Mouse (Mus musculus) megakaryocyte progenitor cell, adult 5-6 weeks (primary cell): Measurements from ENCODE around the gene Dnm3. TPM values are rescaled to one million over a fixed set of nuclear protein-coding genes. Genes with fewer than 3 reads are reported as not detected.

ENCODE experiments used
- ATAC-seq: replicated peaks from 2 replicates; pipeline ENCODE4 v1.8.0; 2016; ENCODE audit warnings: mild to moderate bottlenecking, moderate TSS enrichment, inconsistent platforms; ENCODE audit not compliant: poor library complexity
- total RNA-seq, 2 experiments: library from RNA; stranded (forward) in 1 of 2; stranded (reverse) in 1 of 2; fragments of 157-497, 149-512 nt in 1 of 2; fragments of 200-1000 nt in 1 of 2; gene quantifications; 2 replicates each; pipeline versions ENCODE4 v1.2.3 to v1.2.4; 2015 to 2017

Dnm3 gene
- total RNA-seq, 2 experiments from 2014 or later: not detected

DNA sequence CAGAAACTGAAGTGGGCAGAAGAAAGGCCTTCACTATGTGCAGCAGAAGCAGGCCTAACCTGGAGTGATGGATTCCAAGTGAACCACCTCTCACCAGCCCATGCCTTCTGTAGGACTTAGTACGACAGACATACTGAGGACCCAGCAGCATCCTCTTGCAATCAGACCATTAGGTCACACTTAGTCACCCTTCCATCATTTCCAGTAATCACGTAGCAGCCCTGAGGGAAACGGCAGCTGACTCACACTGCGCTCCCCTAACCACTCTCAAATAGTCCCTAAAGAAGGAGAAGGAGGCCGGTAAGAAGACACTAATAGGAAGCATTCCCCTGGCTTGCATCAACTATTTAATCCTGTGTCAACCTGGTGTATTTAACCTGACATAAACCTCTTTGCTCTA, 262.1 kb downstream of the Dnm3 start:
- no peak for ATAC-seq

DNA sequence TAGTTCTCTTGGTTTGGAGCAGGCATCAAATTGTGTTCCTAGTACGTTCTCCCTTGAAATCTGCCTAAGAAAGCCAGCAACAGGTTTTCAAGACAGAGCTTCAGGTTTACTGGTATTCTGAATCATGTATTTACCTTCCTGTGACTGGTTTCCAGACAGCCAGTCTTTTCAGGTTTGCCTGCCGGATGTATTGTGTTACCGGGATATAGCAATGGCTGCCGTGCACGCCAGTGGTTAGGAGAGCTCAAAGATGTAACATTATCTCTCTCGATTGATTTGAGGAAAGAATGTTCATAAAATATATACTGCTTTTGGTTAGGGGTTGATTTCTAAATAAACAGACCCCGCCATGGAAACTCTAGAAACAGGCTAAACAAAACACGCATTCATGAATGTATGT, 264.8 kb downstream of the Dnm3 start:
- ATAC-seq: no peak

DNA sequence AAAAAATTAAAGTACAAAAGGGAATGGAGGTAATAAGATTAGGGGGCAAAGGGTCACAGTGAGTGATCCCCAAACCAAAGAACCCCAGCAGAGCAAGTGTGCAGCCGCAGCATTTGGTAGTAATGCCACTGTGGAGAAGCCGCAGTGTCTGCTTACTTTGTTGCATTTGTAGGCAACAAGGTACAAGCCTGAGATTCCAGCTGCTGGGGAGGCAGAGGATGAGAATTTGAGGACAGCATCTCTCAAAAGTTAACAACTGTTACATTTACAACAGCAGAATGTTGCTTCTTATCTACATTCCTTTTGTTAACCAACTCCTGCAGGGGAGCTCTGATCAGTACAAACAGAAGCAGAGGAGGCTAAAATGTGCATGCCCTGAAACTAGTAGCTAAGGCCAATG, 267.3 kb downstream of the Dnm3 start:
- ATAC-seq: no peak

DNA sequence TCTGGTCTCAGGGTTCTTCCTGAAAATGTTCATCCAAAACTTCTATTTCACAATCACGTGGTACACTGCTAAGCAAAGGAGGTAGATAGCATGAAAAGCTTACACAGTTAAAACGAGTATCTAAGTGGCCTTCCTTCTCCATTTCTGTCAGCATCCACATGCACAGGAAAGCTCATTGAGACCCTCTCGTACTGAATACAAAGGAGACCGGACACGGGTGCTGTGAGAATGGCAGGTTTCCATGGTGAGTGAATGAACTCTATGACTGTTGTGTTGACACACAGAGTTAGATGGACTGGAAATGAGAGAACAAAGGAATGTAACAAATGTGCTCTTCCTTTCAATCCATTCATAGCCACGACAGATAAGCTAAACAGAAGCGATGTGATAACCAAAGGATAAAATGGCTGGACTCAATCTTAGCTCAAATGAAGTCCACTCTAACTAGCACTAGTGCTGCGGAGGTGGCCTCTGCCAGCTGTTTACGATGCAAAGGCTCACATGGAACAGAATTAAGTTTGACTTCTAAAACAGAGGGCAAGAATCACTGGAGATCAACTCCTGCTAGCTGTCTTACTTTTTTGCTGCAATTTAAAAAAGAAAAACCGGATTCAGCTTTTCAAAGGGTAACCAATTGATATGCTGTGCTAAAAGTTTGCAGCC, 268.2 kb downstream of the Dnm3 start:
- ATAC-seq: no peak

DNA sequence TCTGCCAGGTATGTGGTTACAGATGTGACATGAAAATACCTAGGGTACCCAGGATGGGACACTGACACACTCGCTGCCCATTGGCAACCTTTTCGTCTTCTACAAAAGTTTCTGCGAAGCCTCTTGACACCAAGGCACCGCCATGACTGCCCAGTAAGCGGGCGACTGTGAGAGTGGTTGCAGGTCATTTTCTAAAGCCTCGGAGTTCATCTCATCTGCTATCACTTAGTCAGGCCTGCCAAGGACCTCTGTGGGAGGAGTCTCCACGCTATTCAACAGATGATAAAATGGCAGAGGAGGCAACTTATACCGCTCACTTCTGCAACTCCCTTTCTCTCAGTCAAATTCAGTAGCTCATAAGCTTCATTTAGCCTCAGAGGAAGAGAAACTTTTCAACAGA, 268.8 kb downstream of the Dnm3 start:
- ATAC-seq: no peak

DNA sequence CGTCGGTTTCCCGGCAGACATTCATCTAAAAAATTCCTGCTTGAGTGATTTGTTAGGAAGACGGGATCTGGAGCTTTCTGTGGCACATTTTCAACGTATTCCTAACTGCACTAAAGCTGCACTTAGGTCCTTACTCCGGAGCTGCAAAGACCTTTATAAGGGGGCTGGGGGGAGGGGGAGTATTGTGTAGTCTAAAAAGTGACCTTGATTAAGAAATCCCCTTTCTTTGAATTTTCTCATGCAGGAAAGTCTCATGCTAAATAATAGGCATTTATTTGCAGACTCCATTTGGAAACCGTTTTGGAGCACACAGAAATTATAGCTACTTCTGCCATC, 270.2 kb downstream of the Dnm3 start:
- no peak for ATAC-seq

DNA sequence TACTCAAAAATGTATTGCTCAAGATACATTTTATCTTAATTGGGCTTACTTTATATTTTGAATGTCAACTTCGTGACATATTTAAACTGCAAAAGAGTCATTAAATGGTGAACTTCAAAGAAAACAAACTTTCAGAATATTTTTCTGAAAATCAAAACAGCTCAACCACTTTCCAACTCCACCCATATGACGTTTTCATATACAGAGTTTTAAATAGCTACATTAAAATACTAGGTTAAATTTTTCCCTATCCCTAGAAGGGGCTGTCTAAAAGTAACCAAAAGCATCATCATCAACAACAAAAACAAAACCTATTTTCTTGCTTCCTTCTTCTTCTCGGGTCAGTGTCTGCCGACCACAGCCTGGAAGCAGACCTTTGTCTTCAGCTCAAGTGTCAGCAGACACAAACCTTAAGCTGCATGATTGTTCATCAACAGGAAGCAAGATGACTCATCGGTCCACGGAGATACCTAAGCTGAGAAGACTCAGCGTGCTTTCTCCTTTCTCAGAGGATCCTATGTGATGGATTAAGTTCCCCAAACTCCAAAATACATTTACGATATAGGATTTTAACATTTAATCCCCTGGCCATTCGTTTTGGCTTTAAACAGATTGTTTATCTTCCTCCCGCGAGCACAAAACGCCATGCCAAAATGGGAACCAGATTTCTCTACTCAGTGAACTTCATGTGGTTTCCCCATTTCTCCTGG, 270.7 kb downstream of the Dnm3 start:
- ATAC-seq: peak; percentile 86

DNA sequence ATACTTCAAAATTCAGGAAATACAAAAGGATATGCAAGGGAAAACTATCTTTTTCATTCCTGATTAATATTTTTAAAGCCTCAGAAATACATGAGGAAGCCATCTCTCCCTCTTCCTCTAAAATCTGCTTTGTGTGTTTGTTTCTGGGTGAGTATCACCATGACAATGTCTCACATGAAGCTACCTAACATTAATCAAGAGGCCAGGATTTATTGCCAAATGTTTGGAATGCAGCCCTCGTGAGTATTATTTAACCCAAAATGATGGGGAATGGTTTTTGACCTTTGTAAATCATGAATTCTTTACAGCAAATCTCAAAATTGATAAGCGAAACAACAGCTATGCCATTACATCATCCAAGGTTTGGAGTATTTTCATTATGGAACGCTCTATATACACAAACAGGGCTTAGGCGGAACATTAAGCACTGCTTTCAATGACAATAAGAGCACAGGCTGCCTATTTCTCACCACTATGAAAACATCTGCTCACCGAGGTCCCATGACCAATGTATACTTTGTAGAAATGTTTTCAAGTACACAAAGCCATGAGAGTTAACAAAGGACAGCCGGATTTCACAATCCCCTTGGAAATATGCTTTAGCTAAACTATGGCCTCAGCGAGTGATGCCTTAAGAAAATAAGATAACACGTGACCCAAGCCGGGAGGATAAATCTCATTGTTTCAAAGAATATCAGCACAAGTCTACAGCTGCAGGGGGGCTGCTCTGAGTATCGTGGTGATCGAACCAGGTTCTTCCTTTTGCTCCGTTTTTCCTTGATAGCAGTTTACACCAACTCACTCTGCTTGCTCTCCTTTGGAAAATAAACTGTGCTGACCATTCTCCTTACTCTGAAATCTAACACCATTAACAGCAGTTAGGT, 275.1 kb downstream of the Dnm3 start:
- no peak for ATAC-seq

DNA sequence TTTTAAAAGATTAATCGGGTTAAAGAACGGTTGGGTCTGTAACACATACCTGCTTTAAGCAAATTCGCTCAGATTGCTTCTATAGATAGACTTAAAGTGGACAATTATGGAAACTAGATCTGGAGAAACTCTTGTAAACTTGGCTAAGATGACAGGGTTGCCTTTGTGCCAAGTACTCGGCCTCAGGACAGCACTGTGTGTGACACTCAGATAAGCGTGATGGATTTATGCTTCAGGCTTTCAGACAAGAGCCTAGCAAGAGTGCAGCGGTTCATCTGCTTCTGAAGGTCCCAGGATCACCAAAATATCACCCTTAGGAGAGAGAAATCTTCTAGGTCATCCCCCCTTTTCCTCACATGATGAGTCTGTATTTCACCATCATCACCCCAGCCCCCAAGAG, 277.4 kb downstream of the Dnm3 start:
- ATAC-seq: no peak

DNA sequence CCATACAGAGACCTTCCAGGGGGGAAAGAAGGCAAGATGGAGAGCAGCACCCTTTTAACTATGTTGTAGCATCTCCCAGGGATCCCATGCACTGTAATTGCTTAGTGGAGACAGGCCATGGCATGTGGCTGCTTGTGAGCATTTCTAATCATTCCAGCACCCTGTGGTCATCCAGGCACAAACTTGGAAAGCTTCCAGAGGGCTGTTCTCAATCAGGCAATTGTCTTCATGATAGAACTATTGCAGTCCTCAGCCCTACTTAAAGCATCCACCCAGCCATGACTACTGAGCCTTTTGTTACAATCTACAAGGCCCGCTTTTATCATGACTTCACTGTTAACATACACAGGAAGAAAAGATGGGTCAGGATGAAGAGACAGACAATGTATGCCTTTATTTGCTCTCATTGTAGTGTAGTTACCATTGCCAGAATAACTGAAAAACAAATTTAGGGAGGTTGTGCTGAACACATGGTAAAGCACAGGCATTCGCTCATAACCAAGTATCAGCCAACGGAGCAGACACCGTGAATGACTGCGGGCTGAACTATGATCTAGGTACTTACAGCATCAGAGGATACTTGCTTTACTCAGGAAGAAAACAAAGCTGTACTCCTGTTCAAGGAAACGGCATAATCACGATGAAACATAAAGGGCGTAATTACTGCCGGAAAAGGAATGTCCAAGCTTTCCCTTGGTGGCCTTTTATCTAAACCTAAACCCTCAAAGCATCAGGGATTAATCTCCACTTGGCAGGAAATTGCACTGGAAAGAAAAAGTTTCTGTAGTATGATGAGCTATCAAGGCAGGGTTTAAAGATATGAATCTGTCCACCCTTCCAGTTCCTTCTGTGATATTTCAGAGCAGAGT, 280.8 kb downstream of the Dnm3 start:
- no peak for ATAC-seq

DNA sequence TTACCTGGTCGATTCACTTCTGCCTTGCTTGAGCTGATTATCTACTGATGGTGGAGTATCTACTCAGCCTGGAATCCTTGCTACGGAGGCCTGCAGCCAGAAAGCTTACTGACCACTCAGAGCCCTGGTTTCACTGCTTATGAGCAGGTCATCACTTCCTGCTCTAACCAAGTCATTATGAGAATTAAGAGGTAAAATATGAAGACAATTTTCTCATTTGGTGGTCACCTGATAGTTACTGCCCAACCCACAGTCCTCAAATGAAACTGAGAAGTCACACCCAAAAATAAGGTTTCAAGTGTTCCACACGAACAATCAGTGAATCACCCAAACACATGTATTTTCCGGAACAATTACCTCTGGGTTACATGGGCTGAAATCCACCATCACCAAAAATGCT, 289.1 kb downstream of the Dnm3 start:
- no peak for ATAC-seq

DNA sequence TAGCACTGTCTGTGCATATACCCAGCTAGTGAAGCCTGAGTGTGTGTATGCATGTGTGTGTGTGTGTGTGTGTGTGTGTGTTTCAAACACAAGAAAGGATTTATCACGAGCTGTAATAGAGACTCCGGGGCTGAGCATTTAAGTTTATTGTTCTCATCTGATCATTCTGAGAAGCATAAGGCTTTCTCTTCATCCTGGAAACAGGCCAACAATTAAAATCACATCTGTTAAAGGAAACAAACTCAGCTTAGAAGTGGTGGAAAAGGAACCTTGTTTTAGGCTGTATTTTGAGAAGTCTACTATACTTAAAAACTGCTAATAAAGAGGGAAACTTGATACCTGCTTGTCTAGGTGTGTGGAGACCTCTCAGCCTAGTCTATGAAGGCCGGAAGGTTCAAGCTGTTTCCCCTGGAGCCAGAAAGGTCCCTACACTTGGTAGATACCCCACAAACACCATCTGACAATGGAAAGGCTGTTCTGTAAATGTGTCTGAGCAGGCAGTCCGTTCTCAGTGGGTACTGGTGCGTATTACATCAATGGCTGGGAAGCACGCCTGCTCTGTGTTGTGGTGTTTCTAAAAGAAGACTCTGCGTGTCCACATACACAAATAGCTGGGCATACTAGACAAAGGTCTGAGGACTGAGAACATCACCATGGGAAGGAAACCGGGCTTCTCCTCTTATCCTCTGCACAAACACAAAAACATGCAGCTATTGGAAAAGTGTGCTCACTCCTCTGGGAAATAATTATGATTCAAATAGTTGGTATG, 290.3 kb downstream of the Dnm3 start:
- no peak for ATAC-seq

DNA sequence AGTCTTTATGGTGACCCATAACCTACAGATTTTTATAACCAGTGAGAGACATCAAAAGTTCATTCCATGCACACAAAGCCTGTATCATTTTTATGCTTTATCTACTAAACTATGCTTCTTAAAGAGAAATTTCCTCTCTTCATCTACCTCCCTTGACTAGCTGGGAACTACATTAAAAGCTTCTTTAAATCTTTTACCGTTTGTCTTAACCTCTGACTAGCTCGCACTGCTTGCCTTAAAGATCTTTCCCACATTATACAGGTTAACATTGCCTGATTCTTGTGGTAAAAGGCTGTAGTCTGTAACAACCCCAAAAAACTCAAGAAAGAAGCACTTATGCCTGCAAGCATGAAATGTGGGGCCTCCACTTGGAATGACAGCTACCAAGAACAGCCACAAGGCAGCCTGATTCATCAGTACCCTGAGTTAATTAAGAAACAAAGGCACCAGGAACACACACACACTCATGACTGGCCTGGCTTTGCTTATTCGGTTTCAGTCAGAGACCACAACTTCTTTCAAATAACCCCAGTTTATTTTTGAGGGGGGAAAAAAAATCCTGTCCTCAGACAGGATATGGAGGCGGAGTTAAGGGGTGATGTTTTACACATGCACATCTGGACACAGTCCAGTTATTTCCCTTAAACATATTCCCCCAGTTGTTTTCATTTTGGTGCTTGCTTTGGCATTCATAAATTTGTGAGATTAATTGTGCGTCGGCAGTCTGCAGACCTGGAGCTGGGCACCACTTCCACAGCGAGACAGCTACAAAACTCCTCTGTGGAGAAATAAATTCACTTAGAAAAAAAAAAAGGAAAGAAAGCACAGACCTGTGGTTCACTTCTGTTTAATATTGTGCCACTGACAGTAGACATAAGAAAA, 291.1 kb downstream of the Dnm3 start:
- peak; percentile 76 for ATAC-seq

DNA sequence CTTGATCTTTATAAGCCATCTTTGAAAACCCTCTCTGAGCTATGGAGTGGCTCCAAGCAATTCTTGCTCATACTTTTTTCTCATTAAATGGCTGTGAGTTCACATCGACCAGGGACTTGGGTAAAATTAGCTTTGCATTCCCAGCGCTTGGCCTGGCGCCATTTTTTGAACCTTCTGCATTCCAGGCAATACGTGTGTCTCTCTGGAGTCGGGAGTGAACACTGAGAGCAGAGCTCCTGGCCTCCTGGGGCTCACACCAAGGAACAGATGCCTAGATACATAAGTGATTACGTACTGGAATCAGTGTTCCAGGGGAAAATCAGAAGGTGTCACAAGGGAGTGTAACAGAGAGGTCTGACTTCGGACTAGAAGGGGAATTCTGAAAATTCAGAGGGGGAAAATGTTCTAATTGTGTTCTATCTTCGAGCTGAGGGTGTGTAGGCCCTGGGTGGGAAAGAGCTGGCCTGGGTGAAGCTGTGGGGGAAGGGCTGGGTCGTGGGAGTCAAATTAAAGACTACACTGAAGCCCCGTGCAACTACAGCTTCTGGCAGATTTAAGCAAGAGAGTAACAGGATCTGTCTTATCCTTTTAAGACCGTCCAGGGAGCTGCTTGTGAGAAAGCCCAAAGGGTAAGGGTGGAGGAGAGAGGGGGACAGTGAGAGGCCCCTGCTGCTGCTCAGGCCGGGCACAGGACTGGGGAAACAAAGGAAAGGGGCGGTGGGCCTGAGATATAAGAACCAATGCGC, 293.7 kb downstream of the Dnm3 start:
- ATAC-seq: no peak

DNA sequence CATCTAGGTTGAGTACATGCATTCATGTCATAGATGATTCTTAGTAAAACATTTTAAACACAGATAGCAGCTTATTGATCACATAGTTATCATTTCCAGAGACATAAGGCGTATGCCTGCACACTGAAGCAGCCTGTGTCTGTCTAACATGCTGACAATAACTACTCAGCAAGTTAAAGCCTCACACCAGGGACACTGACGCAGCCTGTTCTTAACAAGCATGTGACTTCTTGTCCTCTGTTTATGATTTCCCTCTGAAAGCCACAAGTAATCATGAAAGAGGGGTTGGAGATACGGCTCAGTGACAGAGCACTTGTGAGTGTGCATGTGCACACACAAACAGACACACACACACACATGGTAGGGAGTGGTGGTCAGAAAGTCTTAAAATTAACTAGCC, 294.4 kb downstream of the Dnm3 start:
- no peak for ATAC-seq

DNA sequence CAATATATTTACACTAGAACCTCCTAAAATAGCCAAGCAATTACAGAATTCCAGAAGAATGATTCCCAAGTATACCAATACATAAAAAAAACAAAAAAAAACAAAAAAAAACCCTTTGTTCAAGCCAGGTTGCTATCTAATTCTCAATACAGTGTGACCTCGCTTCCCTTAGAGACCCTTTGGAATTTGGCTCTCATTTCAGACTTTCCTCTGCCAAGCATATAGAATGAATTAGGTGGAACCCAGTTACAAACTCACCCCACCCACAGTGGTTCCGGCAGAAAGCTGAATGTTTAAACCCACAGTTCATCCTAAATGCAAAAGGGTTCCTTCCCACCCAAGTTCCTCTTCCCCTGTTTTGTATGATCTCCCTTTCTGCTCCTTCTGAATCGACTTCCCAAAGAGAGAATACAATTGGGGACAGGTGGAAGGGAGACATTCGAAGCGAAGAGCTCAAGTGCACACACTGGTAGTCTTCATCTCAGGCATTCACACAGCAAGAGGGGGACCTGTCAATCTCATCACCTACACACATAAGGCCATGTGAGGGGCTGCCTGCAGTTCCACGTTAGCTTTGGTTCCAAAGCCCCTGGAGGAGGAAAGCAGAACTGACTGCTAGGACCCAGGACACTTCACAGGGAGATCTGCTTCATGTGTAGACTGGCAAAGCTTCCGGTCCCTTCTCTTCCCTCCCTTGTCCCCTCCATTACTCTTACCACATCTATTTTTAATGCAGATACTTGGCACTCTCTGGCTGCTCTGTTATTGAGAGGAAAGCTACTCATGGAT, 296.5 kb downstream of the Dnm3 start:
- ATAC-seq: peak; percentile 54

DNA sequence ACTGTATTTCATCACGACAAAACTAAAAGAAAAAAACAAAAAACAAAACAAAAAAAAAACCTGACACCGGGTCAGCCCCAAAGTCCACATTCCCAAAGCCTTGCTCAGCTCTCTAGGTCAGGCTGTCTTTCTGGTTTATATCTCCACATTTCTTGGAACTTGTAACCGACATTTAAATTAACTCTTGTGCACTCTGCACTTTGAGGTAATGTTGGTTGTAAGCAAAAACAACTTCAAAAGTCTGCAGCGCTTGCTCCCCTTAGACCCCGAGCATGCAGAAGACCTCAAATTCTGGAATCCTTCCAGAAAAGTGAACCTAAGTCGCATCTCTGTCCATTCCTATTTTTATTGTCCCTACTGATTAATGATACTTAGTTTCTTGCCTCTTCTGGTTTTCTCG, 297.4 kb downstream of the Dnm3 start:
- no peak for ATAC-seq

DNA sequence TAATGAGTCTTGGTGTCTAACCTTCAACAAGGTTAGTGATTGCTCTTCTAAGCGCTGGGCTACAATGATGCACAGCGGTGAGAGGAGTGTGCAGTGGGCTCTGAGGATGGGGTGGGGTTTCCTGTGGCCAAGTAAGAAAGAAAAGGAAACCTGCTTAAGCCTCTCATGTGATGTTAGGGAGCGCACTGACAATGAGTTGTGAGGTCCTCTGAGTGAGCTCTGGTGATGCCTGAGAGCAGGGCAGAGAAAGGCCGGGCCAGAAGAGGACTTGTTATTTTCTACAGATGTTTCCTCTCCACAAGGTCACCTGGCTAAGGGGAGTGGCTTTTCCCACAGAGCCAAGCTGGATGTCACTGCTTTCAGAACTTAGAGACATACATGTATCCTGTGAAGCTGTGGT, 298.4 kb downstream of the Dnm3 start:
- no peak for ATAC-seq
